Mouse (Mus musculus) stomach, embryonic 14.5 days (tissue): ENCODE measurements at regions not wholly inside any gene's neighbourhood (a gene's known extent, or its start where the extent isn't known, plus 50 kb on each side); places are given as distances from the start of the nearest gene placed in this dataset.

Source experiments
- ATAC-seq: fragments of 200-750 bp; cut with Nextera tagmentation; 2 replicates; pipeline ENCODE4 v1.8.0; 2017; ENCODE audit warnings: low read depth, moderate TSS enrichment; ENCODE audit not compliant: insufficient number of reproducible peaks, insufficient read depth, low FRiP score
- H3K27ac ChIP-seq: fragments of 300-500 bp; sonication (generic); 2 replicates; pipeline ENCODE4 v1.5.1; 2014; ENCODE audit warnings: mild to moderate bottlenecking, low read length, moderate library complexity, mixed read lengths
- H3K27me3 ChIP-seq: fragments of 300-500 bp; sonication (generic); 2 replicates; pipeline ENCODE4 v1.6.1; 2014; ENCODE audit warnings: low read length, control low read depth, mixed read lengths; ENCODE audit not compliant: control insufficient read depth, insufficient read depth
- H3K36me3 ChIP-seq: fragments of 300-500 bp; sonication (generic); 2 replicates; pipeline ENCODE4 v1.6.1; 2014; ENCODE audit warnings: mild to moderate bottlenecking, control low read depth, low read length, moderate library complexity, mixed read lengths; ENCODE audit not compliant: control insufficient read depth, insufficient read depth
- H3K4me1 ChIP-seq: fragments of 300-500 bp; sonication (generic); 2 replicates; pipeline ENCODE4 v1.6.1; 2014; ENCODE audit warnings: low read length, control low read depth, mixed read lengths; ENCODE audit not compliant: control insufficient read depth, insufficient read depth
- H3K4me2 ChIP-seq: fragments of 300-500 bp; sonication (generic); replicated peaks from 2 replicates; pipeline ENCODE4 v1.6.1; 2014; ENCODE audit warnings: low read depth, low read length, control low read depth
- H3K4me3 ChIP-seq: fragments of 300-500 bp; sonication (generic); 2 replicates; pipeline ENCODE4 v1.5.1; 2014; ENCODE audit warnings: low read depth, low read length, control low read depth
- H3K9ac ChIP-seq: fragments of 300-500 bp; sonication (generic); replicated peaks from 2 replicates; pipeline ENCODE4 v1.6.1; 2014; ENCODE audit warnings: low read depth, mild to moderate bottlenecking, control low read depth, low read length, moderate library complexity, mixed read lengths
- H3K9me3 ChIP-seq: fragments of 300-500 bp; sonication (generic); 2 replicates; pipeline ENCODE4 v1.6.1; 2016; ENCODE audit warnings: low read depth, low read length, control low read depth; ENCODE audit not compliant: control insufficient read depth
- WGBS: fragments of 180-500 bp; shearing (Covaris S2); extraction: QIAGEN DNeasy Blood & Tissue Kit; methylation state at CpG from one replicate; pipeline ENCODE4 v1.1.7; 2014; 5-methylcytosine and 5-hydroxymethylcytosine counted together

- H3K27ac ChIP-seq, result no peak overlapping the region
- H3K36me3 ChIP-seq, result no peaks in the 10 kb centered on the region
Observed at GRCm38 (mm10) chr5:126769031-126769430, 472.6 kb upstream of the Tmem132c start.

GRCm38 (mm10) chr5:126787706-126788610 is 453.6 kb upstream of the Tmem132c start:
- Histone ChIP-seq H3K27me3 (no peaks in the 10 kb centered on the region), H3K4me2 (peak overlapping the region; percentile 49), H3K4me3 (peak overlapping the region; percentile 31), H3K9me3 (peaks cover under 1% of the 10 kb centered on the region; the same call in 1 of the 2 replicates), H3K36me3 (no peaks in the 10 kb centered on the region), H3K27ac (no peak overlapping the region), H3K9ac (no peak overlapping the region), H3K4me1 (no peaks in the 10 kb centered on the region)
- ATAC-seq, result peak; percentile 84; the same call in 1 of the 2 replicates
- 5% methylated on average over 29 of the region's 29 CpGs for WGBS

More at GRCm38 (mm10) chr5:126769031-126769430, 472.6 kb upstream of the Tmem132c start:
- no peaks in the 10 kb centered on the region for H3K27me3 ChIP-seq
- H3K4me2 ChIP-seq, result no peak overlapping the region
- 25% methylated on average over 11 of the region's 11 CpGs for WGBS
- H3K4me1 ChIP-seq, result no peaks in the 10 kb centered on the region
- no peaks in the 10 kb centered on the region for H3K9me3 ChIP-seq
- no peak overlapping the region for H3K9ac ChIP-seq
- no peak overlapping the region for H3K4me3 ChIP-seq
- no peak for ATAC-seq

- Histone ChIP-seq H3K4me3 (no peak overlapping the region), H3K4me2 (no peak overlapping the region), H3K9me3 (no peaks in the 10 kb centered on the region), H3K27me3 (no peaks in the 10 kb centered on the region), H3K27ac (no peak overlapping the region), H3K36me3 (no peaks in the 10 kb centered on the region), H3K4me1 (no peaks in the 10 kb centered on the region), H3K9ac (no peak overlapping the region)
- ATAC-seq, result no peak
- 88% methylated on average over 8 of the region's 8 CpGs for WGBS
Observed at GRCm38 (mm10) chr5:126799698-126800279, 441.8 kb upstream of the Tmem132c start.

- Histone ChIP-seq H3K27ac (no peak overlapping the region), H3K9me3 (no peaks in the 10 kb centered on the region; the same call in 1 of the 2 replicates), H3K4me3 (no peak overlapping the region), H3K27me3 (no peaks in the 10 kb centered on the region), H3K36me3 (no peaks in the 10 kb centered on the region), H3K4me1 (no peaks in the 10 kb centered on the region), H3K4me2 (no peak overlapping the region), H3K9ac (no peak overlapping the region)
- no peak for ATAC-seq
Observed at GRCm38 (mm10) chr5:126806656-126807055, 435.0 kb upstream of the Tmem132c start.

- ATAC-seq, result no peak
Observed at GRCm38 (mm10) chr5:126816069-126816468, 425.5 kb upstream of the Tmem132c start.

GRCm38 (mm10) chr5:126835440-126835839 is 406.2 kb upstream of the Tmem132c start:
- Histone ChIP-seq H3K4me3 (no peak overlapping the region), H3K9ac (no peak overlapping the region), H3K27ac (no peak overlapping the region), H3K27me3 (no peaks in the 10 kb centered on the region), H3K4me2 (no peak overlapping the region), H3K9me3 (no peaks in the 10 kb centered on the region), H3K36me3 (no peaks in the 10 kb centered on the region), H3K4me1 (no peaks in the 10 kb centered on the region)
- ATAC-seq, result no peak
- WGBS, result 90% methylated on average over 3 of the region's 3 CpGs

More at GRCm38 (mm10) chr5:126816069-126816468, 425.5 kb upstream of the Tmem132c start:
- no peaks in the 10 kb centered on the region for H3K27me3 ChIP-seq
- no peak overlapping the region for H3K4me2 ChIP-seq
- no peak overlapping the region for H3K4me3 ChIP-seq
- H3K36me3 ChIP-seq, result no peaks in the 10 kb centered on the region
- H3K9me3 ChIP-seq, result no peaks in the 10 kb centered on the region; the same call in 1 of the 2 replicates
- no peak overlapping the region for H3K9ac ChIP-seq
- H3K4me1 ChIP-seq, result no peaks in the 10 kb centered on the region
- H3K27ac ChIP-seq, result no peak overlapping the region

GRCm38 (mm10) chr5:126842606-126843005 is 399.0 kb upstream of the Tmem132c start:
- no peak for ATAC-seq
- no peaks in the 10 kb centered on the region for H3K36me3 ChIP-seq
- H3K4me1 ChIP-seq, result no peaks in the 10 kb centered on the region
- no peak overlapping the region for H3K27ac ChIP-seq
- no peaks in the 10 kb centered on the region for H3K27me3 ChIP-seq
- no peaks in the 10 kb centered on the region for H3K9me3 ChIP-seq
- no peak overlapping the region for H3K4me3 ChIP-seq
- H3K4me2 ChIP-seq, result no peak overlapping the region
- WGBS, result 73% methylated on average over 4 of the region's 4 CpGs
- no peak overlapping the region for H3K9ac ChIP-seq

- no peak overlapping the region for H3K4me2 ChIP-seq
- no peak overlapping the region for H3K9ac ChIP-seq
- WGBS, result 76% methylated on average over 1 of the region's 1 CpGs
- no peaks in the 10 kb centered on the region for H3K4me1 ChIP-seq
- H3K4me3 ChIP-seq, result no peak overlapping the region
- no peaks in the 10 kb centered on the region for H3K9me3 ChIP-seq
- ATAC-seq, result no peak
- H3K27me3 ChIP-seq, result no peaks in the 10 kb centered on the region
- no peaks in the 10 kb centered on the region for H3K36me3 ChIP-seq
- H3K27ac ChIP-seq, result no peak overlapping the region
Observed at GRCm38 (mm10) chr5:126862078-126862477, 379.5 kb upstream of the Tmem132c start.
